Mouse (Mus musculus) frontal cortex, postnatal 36 days (tissue): ENCODE measurements around the gene Ssh1.

ENCODE experiments used
- DNase-seq, 2 experiments: peaks; one replicate each; pipeline ENCODE4 v3.0.0; 2022; ENCODE audit warnings: low spot score in 2 of 2

Gene Ssh1

DNA sequence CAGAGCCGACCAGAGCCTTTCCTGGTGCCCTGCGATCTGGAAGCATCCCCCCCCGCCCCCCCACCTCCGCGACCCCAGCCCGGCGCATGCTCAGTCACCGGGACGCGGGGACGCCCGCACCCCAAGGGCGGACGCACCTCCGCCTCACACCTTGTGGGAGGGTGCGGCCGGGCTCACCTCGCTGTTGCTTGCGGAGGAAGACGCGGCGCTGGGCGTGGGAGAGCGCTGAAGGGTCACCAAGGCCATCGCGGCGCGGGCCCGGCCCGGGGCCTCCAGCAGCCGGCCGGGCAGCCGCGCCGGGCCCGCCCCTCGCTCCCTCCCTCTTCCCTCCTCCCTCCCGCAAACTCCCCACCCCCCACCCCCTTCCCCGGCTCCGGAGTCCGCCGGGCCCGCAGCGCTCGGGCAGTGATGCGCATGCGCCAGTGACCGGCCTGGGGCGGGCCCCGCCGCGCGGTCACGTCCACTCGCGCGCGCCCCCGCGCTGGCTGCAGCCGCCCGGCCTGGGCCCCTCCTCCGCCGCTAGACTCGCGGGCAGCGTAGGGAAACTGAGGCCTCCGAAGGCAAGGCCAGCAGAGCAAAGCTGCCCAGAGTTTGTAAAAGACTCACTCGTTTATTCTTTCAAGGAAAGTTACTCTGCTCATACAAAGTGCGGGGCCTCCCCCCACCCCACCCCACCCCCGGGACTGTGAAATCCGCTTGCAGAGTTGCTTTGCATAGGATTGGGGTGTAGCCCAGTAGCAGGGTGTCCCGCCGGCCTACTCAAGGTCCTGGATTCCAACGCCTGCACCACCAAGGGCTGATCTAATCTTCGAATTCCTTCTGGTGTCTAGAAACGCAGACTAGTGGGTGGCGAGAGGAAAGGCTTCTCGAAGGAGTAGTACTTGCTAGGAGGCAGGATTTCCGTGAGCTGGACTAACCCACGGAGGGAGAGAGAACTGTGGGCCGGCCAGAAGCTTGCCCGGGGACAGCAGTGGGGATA lies at the start of gene Ssh1:
Gene Ssh1, minus strand, starts transcription at position 408 of the 979 bp plus-strand sequence.
- peak; percentile 83 to 85 for DNase-seq

GRCm38 (mm10) chr5:114041327-114041930 lies 47.7 kb upstream of the Ssh1 start:
- no peak for DNase-seq

GRCm38 (mm10) chr5:114040911-114041310 lies 47.2 kb upstream of the Ssh1 start:
- no peak for DNase-seq

GRCm38 (mm10) chr5:114040508-114040907 lies 46.8 kb upstream of the Ssh1 start:
- DNase-seq = no peak

DNA sequence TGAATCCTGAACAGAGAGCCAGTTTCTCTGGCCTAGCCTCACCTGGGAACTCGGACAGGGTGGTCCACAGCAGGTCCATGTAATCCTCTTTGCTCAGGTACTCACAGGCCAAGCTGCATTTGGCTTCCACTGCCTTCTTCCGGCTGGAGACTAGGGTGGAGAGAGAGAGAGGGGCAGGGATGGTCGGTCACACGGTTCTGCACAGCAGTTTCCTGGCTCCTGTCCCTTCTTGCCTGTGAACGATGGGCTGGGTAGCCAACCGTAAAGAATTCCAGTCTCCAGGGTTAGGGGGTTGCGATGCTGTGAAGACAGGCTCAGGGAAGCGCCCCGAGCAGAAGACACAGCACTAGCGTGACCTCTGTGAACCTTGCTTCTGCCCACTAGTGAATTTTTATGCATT lies 41.4 kb upstream of the Ssh1 start:
- DNase-seq = no peak

DNA sequence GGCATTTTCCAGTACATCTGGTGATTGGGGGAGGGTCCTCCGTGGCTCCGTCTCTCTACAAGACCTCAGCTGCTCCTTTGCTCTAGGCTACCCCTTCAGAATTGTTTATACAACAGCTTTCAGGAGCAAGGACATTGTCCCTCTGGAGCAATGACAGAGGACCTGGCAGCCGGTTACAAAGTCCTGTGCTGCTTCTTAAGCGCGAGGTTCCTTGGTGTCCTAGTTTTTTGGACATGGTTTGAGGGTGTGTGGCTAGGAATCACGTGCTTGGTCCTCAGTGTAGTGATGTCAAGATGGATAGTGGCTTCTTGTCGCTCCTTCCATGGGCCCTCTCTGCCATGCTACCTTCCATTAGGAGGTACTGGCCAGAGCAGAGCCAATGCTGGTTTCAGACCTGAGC lies 40.7 kb upstream of the Ssh1 start:
- no peak for DNase-seq

DNA sequence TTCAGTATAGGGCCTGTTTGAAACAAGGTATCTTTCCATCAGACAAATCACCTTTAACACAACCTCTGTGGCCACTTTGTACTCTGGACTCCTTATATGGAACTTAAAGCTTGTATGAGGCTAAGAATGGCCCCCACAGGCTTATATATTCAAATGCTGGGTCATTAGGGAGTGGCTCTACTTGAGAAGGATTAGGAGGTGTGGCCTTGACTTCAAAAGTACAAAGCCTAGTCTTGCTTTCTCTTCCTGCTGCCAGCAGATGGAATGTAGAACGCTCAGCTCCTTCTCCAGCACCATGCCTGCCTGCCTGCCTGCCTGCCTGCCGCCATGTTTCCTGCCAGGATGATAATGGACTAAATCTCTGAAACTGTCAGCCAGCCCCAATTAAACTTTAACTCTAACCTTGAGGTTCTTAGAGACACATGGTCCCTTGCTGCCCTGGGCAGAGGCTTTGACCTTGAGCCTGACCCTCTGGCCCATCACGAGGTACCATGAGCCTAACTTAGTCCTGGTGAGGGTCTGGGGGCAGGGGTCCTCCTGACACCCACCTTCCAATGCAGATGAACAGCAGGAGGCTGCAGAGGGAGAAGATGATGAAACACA lies 38.6 kb upstream of the Ssh1 start:
- no peak for DNase-seq

- DNase-seq = no peak
Observed at GRCm38 (mm10) chr5:114030652-114031051, 37.0 kb upstream of the Ssh1 start.

DNA sequence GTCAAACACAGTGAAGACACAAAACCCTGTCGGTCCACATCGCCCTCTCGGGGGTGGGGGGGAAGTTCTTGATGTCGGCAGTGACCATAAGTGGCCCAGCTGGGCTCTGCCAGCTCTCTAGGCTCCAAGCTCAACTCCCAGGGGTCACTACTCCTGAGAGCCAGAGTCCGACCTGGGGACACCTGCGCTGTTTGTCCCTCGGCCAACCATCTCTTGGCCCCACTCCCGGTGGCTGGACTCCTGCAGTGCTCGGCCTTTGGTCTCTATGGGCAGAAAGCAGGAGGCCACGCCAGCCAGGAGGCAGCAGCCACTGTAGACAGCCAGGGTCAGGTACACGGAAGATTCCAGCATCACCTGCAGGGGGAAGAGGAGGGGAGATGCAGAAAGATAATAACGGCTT lies 34.4 kb upstream of the Ssh1 start:
- DNase-seq = no peak

DNA sequence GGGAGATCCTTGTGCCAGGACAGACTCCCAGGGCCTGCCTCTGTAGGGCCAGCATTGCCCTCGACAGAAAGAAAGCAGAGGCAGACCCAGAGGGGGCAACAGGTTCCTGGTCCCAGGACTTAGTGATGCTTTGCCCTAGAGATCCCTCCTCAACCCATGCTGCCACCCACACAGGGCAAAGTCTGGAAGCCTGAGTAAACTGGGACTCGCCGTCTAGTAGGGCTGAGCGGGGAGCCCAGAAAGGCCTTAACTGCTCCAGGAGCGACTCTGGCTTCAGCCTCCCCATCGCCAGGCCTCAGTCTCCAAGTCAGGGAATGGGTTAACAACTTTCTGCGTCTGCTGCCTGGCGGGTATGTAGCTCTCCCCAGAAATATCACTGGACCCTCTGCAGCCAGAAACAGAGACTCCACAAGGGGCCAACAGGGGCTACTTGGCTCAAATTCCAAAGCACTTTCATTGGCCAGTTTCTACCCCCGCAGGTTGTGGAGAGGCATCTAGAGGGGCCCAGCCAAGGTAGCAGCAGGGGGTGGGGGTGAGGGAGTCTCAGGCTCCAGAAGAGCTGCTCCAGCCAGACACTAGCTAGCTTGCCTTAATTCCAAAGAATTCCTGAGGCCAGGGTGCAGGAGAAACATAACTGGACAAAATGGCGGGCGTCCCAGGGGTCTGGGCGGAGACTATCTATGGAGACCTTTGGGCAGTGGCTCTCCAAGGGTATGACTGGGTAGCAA lies 33.7 kb upstream of the Ssh1 start:
- DNase-seq = no peak

DNA sequence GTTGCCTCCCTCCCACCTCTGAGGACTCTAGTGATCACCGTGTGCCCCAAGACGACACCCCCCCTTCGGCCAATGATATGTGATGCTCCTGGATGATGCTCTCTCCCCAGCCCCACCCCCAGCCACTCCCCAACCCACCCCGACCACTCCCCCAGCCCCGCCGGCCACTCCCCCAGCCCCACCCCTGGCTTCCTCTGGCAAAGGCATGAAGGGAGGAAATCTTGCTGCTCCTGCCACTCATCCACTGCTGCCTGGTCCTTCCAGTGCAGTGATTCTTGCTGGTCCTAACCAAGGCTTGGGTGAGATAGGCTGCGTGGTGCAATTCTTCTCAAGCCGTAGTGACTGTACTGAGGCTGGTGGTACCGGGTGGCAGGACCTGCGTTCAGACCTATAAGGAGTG lies 31.2 kb upstream of the Ssh1 start:
- DNase-seq = no peak

DNA sequence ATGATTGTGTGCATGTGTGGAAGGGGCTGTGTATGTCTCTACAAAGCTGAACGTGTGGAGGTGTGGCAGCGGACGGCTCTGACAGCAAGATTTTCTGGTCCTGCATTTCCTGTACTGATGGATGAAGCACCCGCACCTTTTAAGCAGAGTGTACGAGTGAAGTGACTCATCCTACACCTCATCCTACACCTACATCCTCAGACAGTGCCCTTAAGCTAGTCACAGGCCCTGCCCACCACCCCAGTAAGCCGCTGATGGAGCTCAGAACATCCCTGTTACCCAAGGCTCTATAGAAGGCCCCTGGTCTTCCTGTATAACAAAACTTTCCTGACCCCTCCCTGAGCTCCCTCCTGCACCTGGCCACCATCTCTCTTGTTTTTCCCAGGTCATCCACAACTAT lies 30.7 kb upstream of the Ssh1 start:
- no peak for DNase-seq

DNA sequence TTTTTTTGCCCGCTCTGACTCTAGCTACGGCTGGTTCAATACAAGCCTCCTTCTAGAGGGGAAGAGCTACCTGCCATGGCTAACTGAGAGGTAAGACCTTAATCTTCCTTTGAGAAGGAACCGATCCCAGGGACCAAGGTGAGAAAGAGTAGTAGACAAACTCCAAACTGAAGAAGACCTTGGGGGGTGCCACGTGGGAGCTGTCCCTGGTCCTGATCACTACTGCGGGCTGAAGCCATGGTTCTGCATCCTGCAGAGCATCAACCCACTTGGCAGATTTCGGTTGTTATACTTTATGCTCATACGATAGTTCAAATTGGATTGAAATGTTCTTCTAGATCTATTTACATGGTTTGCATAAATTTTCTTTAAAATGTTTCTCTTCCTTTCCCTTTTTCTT lies 21.4 kb upstream of the Ssh1 start:
- no peak for DNase-seq

GRCm38 (mm10) chr5:114009049-114009448 lies 15.4 kb upstream of the Ssh1 start:
- no peak for DNase-seq

- DNase-seq = no peak
Observed at GRCm38 (mm10) chr5:114007753-114008453, 14.2 kb upstream of the Ssh1 start.

- DNase-seq = no peak
Observed at GRCm38 (mm10) chr5:114006974-114007373, 13.3 kb upstream of the Ssh1 start.

DNA sequence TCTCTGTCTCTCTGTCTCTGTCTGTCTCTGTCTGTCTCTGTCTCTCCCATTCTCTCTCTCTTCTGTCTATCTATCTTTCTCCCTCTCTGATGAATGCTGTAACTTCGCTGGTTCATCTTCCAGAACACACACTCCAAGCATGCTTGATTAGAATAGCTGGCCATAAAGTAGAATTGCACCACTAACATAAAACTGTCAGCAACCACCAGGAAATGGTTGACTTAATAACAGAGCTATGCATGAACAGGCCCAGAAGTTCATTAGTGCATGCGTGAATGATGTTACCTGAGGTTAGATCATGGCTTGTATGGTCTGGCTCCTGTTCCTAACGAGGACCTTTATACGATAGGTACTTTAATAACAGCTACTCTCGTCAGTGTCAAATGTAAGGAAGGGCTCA lies 11.4 kb upstream of the Ssh1 start:
- DNase-seq = no peak

GRCm38 (mm10) chr5:114004573-114004972 lies 10.9 kb upstream of the Ssh1 start:
- DNase-seq = no peak

DNA sequence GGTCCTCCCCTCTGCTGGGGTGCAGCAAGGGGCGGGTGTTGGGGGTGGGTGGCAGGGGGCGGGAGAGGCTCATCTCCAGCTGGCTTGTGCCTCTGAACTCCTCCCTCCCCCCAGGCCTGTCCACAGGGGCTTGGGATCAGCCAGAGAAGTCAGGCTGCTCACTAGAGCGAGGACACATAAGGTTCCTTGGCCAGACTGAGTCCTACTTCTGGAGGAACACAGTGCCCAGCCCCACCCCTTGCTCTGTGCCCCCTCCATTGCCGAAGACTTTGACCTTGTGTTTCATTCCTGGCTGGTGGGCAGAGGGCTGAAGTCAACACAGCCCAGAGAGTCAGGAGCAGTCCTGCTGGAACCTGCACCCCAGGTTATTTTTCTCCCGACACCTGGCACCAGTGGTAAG lies 9.8 kb upstream of the Ssh1 start, which contains the start of gene Dao:
Gene Dao, plus strand, starts transcription at position 162 of the 400 bp plus-strand sequence.
- DNase-seq = no peak

- DNase-seq = no peak
Observed at GRCm38 (mm10) chr5:113999382-113999781, 5.7 kb upstream of the Ssh1 start.

DNA sequence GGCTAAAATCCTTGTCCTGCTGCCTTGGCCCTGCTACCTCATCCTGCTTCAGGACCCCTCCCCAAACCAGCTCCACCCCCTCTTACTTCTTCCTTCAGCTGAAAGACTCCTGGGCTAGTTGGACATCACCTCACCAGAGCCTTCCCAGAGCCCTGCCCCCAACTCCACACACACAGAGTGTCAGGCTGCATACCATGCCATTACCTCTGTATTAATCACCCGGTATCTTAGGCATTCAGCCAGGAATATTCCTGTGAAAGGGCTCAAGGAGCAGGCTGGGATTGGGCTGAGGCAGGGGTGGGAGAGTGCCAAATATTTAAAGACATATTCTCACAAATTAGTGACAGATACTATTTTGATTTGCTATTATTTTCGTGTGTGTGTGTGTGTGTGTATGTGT lies 2.8 kb upstream of the Ssh1 start:
- DNase-seq = no peak
